Mouse (Mus musculus) embryonic fibroblast, embryonic 13.5 days (primary cell): ENCODE results near the gene Oca2.

ENCODE experiments used
- CTCF ChIP-seq: IDR thresholded peaks from 2 replicates; pipeline ENCODE4 v1.5.1; 2011; ENCODE audit warnings: mild to moderate bottlenecking, control low read depth, low read length, moderate library complexity, borderline replicate concordance; ENCODE audit not compliant: insufficient read depth
- POLR2A ChIP-seq: IDR thresholded peaks from 2 replicates; pipeline ENCODE4 v1.6.1; 2011; ENCODE audit warnings: low read depth, mild to moderate bottlenecking, control low read depth, low read length, moderate library complexity

- TF ChIP-seq CTCF = no peak
- no peak for TF ChIP-seq POLR2A
These were observed 37.9 kb downstream of the Oca2 start for GRCm38 (mm10) chr7:56277506-56277905.
